Mouse (Mus musculus) ES-E14 (cell line): ENCODE measurements around the gene Klhl12. TPM values are rescaled to one million over a fixed set of nuclear protein-coding genes. Genes with fewer than 3 reads are reported as not detected.
"Not testable (repeated sequence)": the region's sequence is repeated elsewhere in the genome, so short reads cannot be mapped to it uniquely, and the experiment has no call there.

Experiments
- DNase-seq: peaks from one replicate; pipeline ENCODE4 v3.0.0-alpha.2; 2013; ENCODE audit warnings: low read depth, low spot score
- H3K27ac ChIP-seq: 2 replicates; pipeline ENCODE4 v1.5.1; 2012; ENCODE audit warnings: low read depth, mild to moderate bottlenecking, low read length, moderate library complexity, mixed read lengths; ENCODE audit not compliant: poor library complexity, insufficient read depth, severe bottlenecking
- H3K36me3 ChIP-seq: 2 replicates; pipeline ENCODE4 v1.6.1; 2012; ENCODE audit warnings: mild to moderate bottlenecking, low read length, moderate library complexity, mixed read lengths; ENCODE audit not compliant: control insufficient read depth, poor library complexity, insufficient read depth, severe bottlenecking
- H3K4me1 ChIP-seq, 2 experiments: fragments of 150-350 bp in 1 of 2; sonication (generic) in 1 of 2; 2 replicates each; pipeline ENCODE4 v1.6.1; 2012; ENCODE audit warnings: low read length in 2 of 2, mild to moderate bottlenecking in 1 of 2, mixed read lengths in 1 of 2; ENCODE audit not compliant: control insufficient read depth in 2 of 2, insufficient read depth in 2 of 2, poor library complexity in 1 of 2
- H3K4me3 ChIP-seq, 2 experiments: fragments of 150-350 bp in 1 of 2; sonication (generic) in 1 of 2; 2 replicates each; pipeline ENCODE4 v1.5.1; 2012; ENCODE audit warnings: low read length in 2 of 2, low read depth in 1 of 2, mild to moderate bottlenecking in 1 of 2, mixed read lengths in 1 of 2; ENCODE audit not compliant: insufficient read depth in 1 of 2, poor library complexity in 1 of 2, severe bottlenecking in 1 of 2
- H3K9ac ChIP-seq: 2 replicates; pipeline ENCODE4 v1.6.1; 2012; ENCODE audit warnings: low read depth, mild to moderate bottlenecking, low read length, mixed read lengths; ENCODE audit not compliant: poor library complexity, insufficient read depth, severe bottlenecking
- H3K9me3 ChIP-seq: fragments of 150-350 bp; sonication (generic); 2 replicates; pipeline ENCODE4 v1.6.1; 2012; ENCODE audit warnings: low read depth, mild to moderate bottlenecking, low read length; ENCODE audit not compliant: control insufficient read depth, insufficient read depth
- CHD2 ChIP-seq: IDR thresholded peaks from 2 replicates; pipeline ENCODE4 v1.6.1; 2014; ENCODE audit warnings: mild to moderate bottlenecking, low read depth, low read length, inconsistent platforms
- HCFC1 ChIP-seq: IDR thresholded peaks from 2 replicates; pipeline ENCODE4 v1.6.1; 2012; ENCODE audit warnings: low read length, inconsistent platforms, borderline replicate concordance; ENCODE audit not compliant: insufficient read depth
- MAFK ChIP-seq: IDR thresholded peaks from 2 replicates; pipeline ENCODE4 v1.6.1; 2014; ENCODE audit warnings: mild to moderate bottlenecking, low read depth, low read length, inconsistent platforms; ENCODE audit not compliant: insufficient read depth
- ZC3H11A ChIP-seq: IDR thresholded peaks from 2 replicates; pipeline ENCODE4 v1.6.1; 2012; ENCODE audit warnings: low read depth, mild to moderate bottlenecking, inconsistent platforms, low read length, borderline replicate concordance
- ZNF384 ChIP-seq: IDR thresholded peaks from 2 replicates; pipeline ENCODE4 v1.6.1; 2012; ENCODE audit warnings: low read depth, low read length, inconsistent platforms
- in situ Hi-C, 2 experiments: fragments of 600-800 bp; cut with MboI; formaldehyde crosslinking; loops; one replicate each; pipeline ENCODE4 v1.15.1; 2025; ENCODE audit warnings: low sequenced_read_pairs in 2 of 2, inconsistent platforms in 1 of 2; ENCODE audit not compliant: unreplicated experiment in 2 of 2
- total RNA-seq: library from RNA; depleted of rRNA; stranded (reverse); fragments of 300-350 nt; gene quantifications from 2 replicates; pipeline ENCODE4 v1.2.3, GENCODE M21; 2012

Gene Klhl12
- total RNA-seq, 1 experiment, result 22.7 TPM

- H3K9me3 ChIP-seq, result no peaks in the 10 kb centered on the region
- H3K4me3 ChIP-seq, result no peak overlapping the region
- no peak overlapping the region for H3K27ac ChIP-seq
- H3K4me1 ChIP-seq, result peaks cover 0 to 11% of the 10 kb centered on the region in 2 experiments; a peak in 1 of 4 replicates
- no peak for DNase-seq
- H3K36me3 ChIP-seq, result no peaks in the 10 kb centered on the region
- TF ChIP-seq HCFC1 (no peak), CHD2 (no peak), ZNF384 (no peak), ZC3H11A (no peak), MAFK (no peak)
- in situ Hi-C loops, result no loop called here
- H3K9ac ChIP-seq, result no peak overlapping the region
These were observed 69.7 kb downstream of the Klhl12 start for GRCm38 (mm10) chr1:134525015-134525414.

GRCm38 (mm10) chr1:134526752-134527151 lies 71.4 kb downstream of the Klhl12 start:
- no peak overlapping the region for H3K9ac ChIP-seq
- no peak for DNase-seq
- H3K36me3 ChIP-seq, result no peaks in the 10 kb centered on the region
- no peak overlapping the region for H3K4me3 ChIP-seq
- H3K9me3 ChIP-seq, result no peaks in the 10 kb centered on the region
- H3K27ac ChIP-seq, result no peak overlapping the region
- in situ Hi-C loops, result no loop called here
- peaks cover 0 to 13% of the 10 kb centered on the region in 2 experiments; a peak in 1 of 4 replicates for H3K4me1 ChIP-seq
- TF ChIP-seq ZNF384 (no peak), HCFC1 (no peak)

GRCm38 (mm10) chr1:134530618-134531017 lies 75.3 kb downstream of the Klhl12 start:
- Histone ChIP-seq H3K4me3 (no peak overlapping the region), H3K4me1 (peaks cover 0 to 14% of the 10 kb centered on the region in 2 experiments; a peak in 1 of 4 replicates), H3K36me3 (no peaks in the 10 kb centered on the region), H3K9me3 (no peaks in the 10 kb centered on the region), H3K9ac (peak overlapping the region; percentile 15; the same call in 1 of the 2 replicates), H3K27ac (0 out of 2 replicates have a peak overlapping the region, but pooled peaks have one; percentile 4)
- TF ChIP-seq CHD2, result no peak
- no peak for TF ChIP-seq ZNF384
- DNase-seq, result no peak
- in situ Hi-C loops, result no loop called here

GRCm38 (mm10) chr1:134533710-134534109 lies 78.4 kb downstream of the Klhl12 start:
- in situ Hi-C loops, DNase-seq, H3K9me3 ChIP-seq, H3K36me3 ChIP-seq: not testable (repeated sequence)
- H3K27ac ChIP-seq, result peak overlapping the region; percentile 95
- peaks cover 5 to 17% of the 10 kb centered on the region in 2 experiments; a peak in 3 of 4 replicates for H3K4me1 ChIP-seq
- peak overlapping the region in 1 of 2 experiments; percentile 51; a peak in 2 of 4 replicates for H3K4me3 ChIP-seq
- H3K9ac ChIP-seq, result peak overlapping the region; percentile 74

GRCm38 (mm10) chr1:134535054-134535453 lies 79.7 kb downstream of the Klhl12 start:
- no peaks in the 10 kb centered on the region for H3K36me3 ChIP-seq
- H3K27ac ChIP-seq, result peak overlapping the region; percentile 96
- in situ Hi-C loops, result no loop called here
- no peaks in the 10 kb centered on the region for H3K9me3 ChIP-seq
- peaks cover 8 to 15% of the 10 kb centered on the region in 2 experiments for H3K4me1 ChIP-seq
- no peak overlapping the region for H3K4me3 ChIP-seq
- H3K9ac ChIP-seq, result no peak overlapping the region
- TF ChIP-seq CHD2, result peak; percentile 86
- TF ChIP-seq ZNF384, result no peak
- DNase-seq, result peak; percentile 93
